Mouse (Mus musculus) liver, embryonic 13.5 days (tissue): Measurements from ENCODE around the gene Ccdc171. TPM values are rescaled to one million over a fixed set of nuclear protein-coding genes. Genes with fewer than 3 reads are reported as not detected.
"Not testable (repeated sequence)": the region's sequence is repeated elsewhere in the genome, so short reads cannot be mapped to it uniquely, and the experiment has no call there.

Experiments used
- ATAC-seq: fragments of 200-750 bp; cut with Nextera tagmentation; 2 replicates; pipeline ENCODE4 v1.8.0; 2017; ENCODE audit warnings: low read depth, mild to moderate bottlenecking, moderate number of reproducible peaks, moderate library complexity
- DNase-seq: peaks from one replicate; pipeline ENCODE4 v3.0.0; 2022
- H3K27ac ChIP-seq: fragments of 300-500 bp; sonication (generic); 2 replicates; pipeline ENCODE4 v1.5.1; 2015; ENCODE audit warnings: moderate library complexity, mild to moderate bottlenecking, inconsistent platforms
- H3K27me3 ChIP-seq: fragments of 300-500 bp; sonication (generic); 2 replicates; pipeline ENCODE4 v1.6.1; 2015; ENCODE audit warnings: mild to moderate bottlenecking, inconsistent platforms
- H3K36me3 ChIP-seq: fragments of 300-500 bp; sonication (generic); 2 replicates; pipeline ENCODE4 v1.6.1; 2015; ENCODE audit warnings: mild to moderate bottlenecking, inconsistent platforms
- H3K4me1 ChIP-seq: fragments of 300-500 bp; sonication (generic); replicated peaks from 2 replicates; pipeline ENCODE4 v1.6.1; 2015; ENCODE audit warnings: inconsistent platforms
- H3K4me2 ChIP-seq: fragments of 300-500 bp; sonication (generic); 2 replicates; pipeline ENCODE4 v1.6.1; 2015; ENCODE audit warnings: inconsistent platforms, mild to moderate bottlenecking, moderate library complexity
- H3K4me3 ChIP-seq: fragments of 300-500 bp; sonication (generic); replicated peaks from 2 replicates; pipeline ENCODE4 v1.5.1; 2015; ENCODE audit warnings: mild to moderate bottlenecking, inconsistent platforms
- H3K9ac ChIP-seq: fragments of 300-500 bp; sonication (generic); 2 replicates; pipeline ENCODE4 v1.6.1; 2015; ENCODE audit warnings: mild to moderate bottlenecking, inconsistent platforms
- H3K9me3 ChIP-seq: fragments of 300-500 bp; sonication (generic); replicated peaks from 2 replicates; pipeline ENCODE4 v1.6.1; 2016; ENCODE audit warnings: inconsistent platforms
- WGBS: fragments of 180-500 bp; shearing (Covaris S2); methylation state at CpG from one replicate; pipeline ENCODE4 v1.1.7; 2015; ENCODE audit not compliant: insufficient replicate concordance; 5-methylcytosine and 5-hydroxymethylcytosine counted together
- polyA plus RNA-seq: library from polyadenylated mRNA; unstranded; fragments of >200 nt; fragmentation: Nextera tagmentation; extraction: Ambion mirVana; gene quantifications from 2 replicates; pipeline ENCODE4 v1.2.1, GENCODE M21; 2015

Gene Ccdc171
- polyA plus RNA-seq, 1 experiment from 2014 or later: 1.1 TPM

GRCm38 (mm10) chr4:83526270-83526987 lies 1.1 kb downstream of the Ccdc171 start:
- Histone ChIP-seq H3K36me3 (no peaks in the 10 kb centered on the region), H3K27me3 (no peaks in the 10 kb centered on the region), H3K4me1 (peaks cover 34% of the 10 kb centered on the region), H3K27ac (peak overlapping the region; percentile 65), H3K4me3 (peak overlapping the region; percentile 87), H3K9me3 (no peaks in the 10 kb centered on the region), H3K4me2 (peak overlapping the region; percentile 99), H3K9ac (peak overlapping the region; percentile 83)
- 20% methylated on average over 13 of the region's 13 CpGs for WGBS
- no peak for ATAC-seq
- DNase-seq: no peak

- Histone ChIP-seq H3K4me1 (peaks cover 34% of the 10 kb centered on the region), H3K36me3 (no peaks in the 10 kb centered on the region), H3K4me3 (no peak overlapping the region), H3K9me3 (no peaks in the 10 kb centered on the region), H3K4me2 (peak overlapping the region; percentile 99), H3K9ac (0 out of 2 replicates have a peak overlapping the region, but pooled peaks have one; percentile 83), H3K27me3 (no peaks in the 10 kb centered on the region), H3K27ac (peak overlapping the region; percentile 65; the same call in 1 of the 2 replicates)
- 27% methylated on average over 6 of the region's 6 CpGs for WGBS
- DNase-seq: no peak
- ATAC-seq: no peak
These were observed 1.6 kb downstream of the Ccdc171 start for GRCm38 (mm10) chr4:83526988-83527334.

GRCm38 (mm10) chr4:83527921-83528320 lies 2.6 kb downstream of the Ccdc171 start:
- no peak overlapping the region for H3K27ac ChIP-seq
- H3K36me3 ChIP-seq: no peaks in the 10 kb centered on the region
- DNase-seq (peak; percentile 46), ATAC-seq (no peak)
- H3K4me3 ChIP-seq: no peak overlapping the region
- H3K9ac ChIP-seq: no peak overlapping the region
- H3K27me3 ChIP-seq: no peaks in the 10 kb centered on the region
- H3K9me3 ChIP-seq: no peaks in the 10 kb centered on the region
- peaks cover 34% of the 10 kb centered on the region for H3K4me1 ChIP-seq
- no peak overlapping the region for H3K4me2 ChIP-seq

DNA sequence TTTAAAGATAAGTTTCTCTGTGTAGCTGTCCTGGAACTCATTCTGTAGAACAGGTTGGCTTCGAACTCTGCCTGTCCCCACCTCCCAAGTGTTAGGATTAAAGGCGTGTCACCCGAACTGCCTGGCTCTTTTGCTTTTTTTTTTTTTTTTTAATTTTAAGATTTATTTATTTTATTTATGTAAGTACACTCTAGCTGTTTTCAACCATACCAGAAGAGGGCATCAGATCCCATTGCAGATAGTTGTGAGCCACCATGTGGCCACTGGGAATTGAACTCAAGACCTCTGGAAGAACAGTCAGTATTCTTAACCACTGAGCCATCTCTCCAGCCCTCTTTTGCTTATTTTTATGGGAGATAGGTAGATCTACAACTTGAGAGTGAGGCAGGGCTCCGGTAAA lies 4.7 kb downstream of the Ccdc171 start:
- DNase-seq, H3K4me2 ChIP-seq, H3K4me3 ChIP-seq, H3K27me3 ChIP-seq, H3K27ac ChIP-seq, H3K9me3 ChIP-seq, H3K9ac ChIP-seq, ATAC-seq, H3K36me3 ChIP-seq: not testable (repeated sequence)
- H3K4me1 ChIP-seq: peaks cover 23% of the 10 kb centered on the region
- WGBS: 78% methylated on average over 4 of the region's 4 CpGs

- Histone ChIP-seq H3K36me3 (no peaks in the 10 kb centered on the region), H3K9me3 (no peaks in the 10 kb centered on the region), H3K4me3 (no peak overlapping the region), H3K4me1 (peaks cover 13% of the 10 kb centered on the region), H3K27me3 (no peaks in the 10 kb centered on the region), H3K4me2 (no peak overlapping the region), H3K27ac (no peak overlapping the region), H3K9ac (no peak overlapping the region)
- no peak for DNase-seq
- WGBS: 70% methylated on average over 9 of the region's 9 CpGs
- ATAC-seq: no peak
These were observed 8.0 kb downstream of the Ccdc171 start for GRCm38 (mm10) chr4:83533168-83533911.

- WGBS: 71% methylated on average over 7 of the region's 7 CpGs
- H3K36me3 ChIP-seq: no peaks in the 10 kb centered on the region
- H3K9ac ChIP-seq: no peak overlapping the region
- DNase-seq: no peak
- H3K27me3 ChIP-seq: no peaks in the 10 kb centered on the region
- ATAC-seq: no peak
- H3K4me2 ChIP-seq: no peak overlapping the region
- H3K4me1 ChIP-seq: peaks cover 13% of the 10 kb centered on the region
- H3K27ac ChIP-seq: no peak overlapping the region
- no peak overlapping the region for H3K4me3 ChIP-seq
- no peaks in the 10 kb centered on the region for H3K9me3 ChIP-seq
These were observed 8.7 kb downstream of the Ccdc171 start for GRCm38 (mm10) chr4:83534024-83534423.

DNA sequence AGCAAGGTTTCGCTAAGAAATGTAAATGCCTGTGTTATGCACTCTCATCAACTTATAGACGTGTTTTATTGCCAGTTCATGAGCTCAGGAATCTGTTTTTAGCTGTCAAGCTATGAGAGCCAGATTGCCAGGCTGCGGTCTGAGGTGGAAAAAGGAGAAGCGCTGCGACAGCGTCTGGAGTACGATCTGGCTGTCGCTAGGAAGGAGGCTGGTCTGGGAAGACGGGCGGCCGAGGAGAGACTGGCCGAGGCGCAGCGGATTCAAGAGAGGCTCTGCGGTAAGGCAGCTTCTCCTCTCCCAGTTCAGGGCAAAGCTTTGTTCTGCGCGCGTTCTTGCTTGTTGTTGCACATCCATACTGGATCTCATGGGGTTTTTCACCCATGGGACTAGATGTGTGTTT lies 24.2 kb downstream of the Ccdc171 start:
- Histone ChIP-seq H3K4me1 (no peaks in the 10 kb centered on the region), H3K36me3 (0 out of 2 replicates have a peak, but pooled peaks cover 3% of the 10 kb centered on the region), H3K27me3 (no peaks in the 10 kb centered on the region), H3K4me3 (no peak overlapping the region), H3K9ac (no peak overlapping the region), H3K27ac (no peak overlapping the region), H3K4me2 (no peak overlapping the region), H3K9me3 (no peaks in the 10 kb centered on the region)
- no peak for DNase-seq
- no peak for ATAC-seq
- 61% methylated on average over 18 of the region's 18 CpGs for WGBS

- no peak overlapping the region for H3K27ac ChIP-seq
- H3K4me3 ChIP-seq: peak overlapping the region; percentile 8
These were observed 42.1 kb downstream of the Ccdc171 start for GRCm38 (mm10) chr4:83567190-83568113.

DNA sequence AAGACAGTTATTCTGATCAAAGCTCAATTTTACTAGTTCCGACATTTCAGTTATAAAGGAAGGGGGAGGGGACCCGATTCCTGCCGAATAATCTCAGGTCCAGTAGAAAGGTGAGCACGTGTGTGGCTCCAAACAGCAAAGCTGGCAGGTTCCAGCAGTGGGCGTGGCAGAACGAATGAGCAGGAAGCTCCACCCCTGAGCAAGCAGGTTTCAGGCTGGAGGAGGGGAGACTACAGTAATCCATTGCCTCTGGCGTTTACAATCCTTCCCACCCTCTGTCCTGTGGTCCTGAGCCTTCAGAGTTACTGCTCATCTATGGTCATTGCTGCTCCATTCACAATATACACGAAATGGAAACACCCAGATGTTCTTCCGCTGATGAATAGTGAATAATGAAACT lies 42.8 kb downstream of the Ccdc171 start:
- 3% methylated on average over 9 of the region's 9 CpGs for WGBS
- H3K4me3 ChIP-seq: peak overlapping the region; percentile 8
- not testable (repeated sequence) for H3K27ac ChIP-seq, H3K36me3 ChIP-seq, H3K27me3 ChIP-seq, H3K9me3 ChIP-seq
- H3K4me1 ChIP-seq: peaks cover 17% of the 10 kb centered on the region
- peak overlapping the region; percentile 58 for H3K4me2 ChIP-seq
- ATAC-seq: peak; percentile 66
- H3K9ac ChIP-seq: 0 out of 2 replicates have a peak overlapping the region, but pooled peaks have one; percentile 4
- peak; percentile 18 for DNase-seq

More at GRCm38 (mm10) chr4:83567190-83568113, 42.1 kb downstream of the Ccdc171 start:
- H3K9me3 ChIP-seq: no peaks in the 10 kb centered on the region
- ATAC-seq (peak; percentile 43), DNase-seq (no peak)
- H3K36me3 ChIP-seq: no peaks in the 10 kb centered on the region
- 20% methylated on average over 13 of the region's 13 CpGs for WGBS
- peaks cover 17% of the 10 kb centered on the region for H3K4me1 ChIP-seq
- H3K4me2 ChIP-seq: peak overlapping the region; percentile 58
- no peaks in the 10 kb centered on the region for H3K27me3 ChIP-seq
- H3K9ac ChIP-seq: 0 out of 2 replicates have a peak overlapping the region, but pooled peaks have one; percentile 9

- 55% methylated on average over 6 of the region's 6 CpGs for WGBS
These were observed 45.2 kb downstream of the Ccdc171 start for GRCm38 (mm10) chr4:83570569-83570968.

GRCm38 (mm10) chr4:83571033-83571432 lies 45.7 kb downstream of the Ccdc171 start:
- H3K36me3 ChIP-seq: 0 out of 2 replicates have a peak, but pooled peaks cover 7% of the 10 kb centered on the region
- DNase-seq (no peak), ATAC-seq (no peak)
- no peak overlapping the region for H3K4me3 ChIP-seq
- no peaks in the 10 kb centered on the region for H3K9me3 ChIP-seq
- no peak overlapping the region for H3K27ac ChIP-seq
- H3K9ac ChIP-seq: no peak overlapping the region
- H3K4me2 ChIP-seq: no peak overlapping the region
- 67% methylated on average over 5 of the region's 5 CpGs for WGBS
- H3K27me3 ChIP-seq: no peaks in the 10 kb centered on the region
- H3K4me1 ChIP-seq: peaks cover 26% of the 10 kb centered on the region

More at GRCm38 (mm10) chr4:83570569-83570968, 45.2 kb downstream of the Ccdc171 start:
- Histone ChIP-seq H3K27me3 (no peaks in the 10 kb centered on the region), H3K9ac (no peak overlapping the region), H3K4me1 (peaks cover 21% of the 10 kb centered on the region), H3K27ac (no peak overlapping the region), H3K36me3 (0 out of 2 replicates have a peak, but pooled peaks cover 7% of the 10 kb centered on the region), H3K9me3 (no peaks in the 10 kb centered on the region), H3K4me2 (no peak overlapping the region), H3K4me3 (no peak overlapping the region)
- DNase-seq: no peak
- ATAC-seq: no peak
